Comparison of ENCODE assay signal across 11 mouse cellular contexts in genomic region chr8:123988605-123989038, GRCm38 (mm10). TPM values are rescaled to one million over a fixed set of nuclear protein-coding genes. Genes with fewer than 3 reads are reported as not detected.
DNase-seq lines count a peak whose midpoint lies in the region; ATAC-seq and TF ChIP-seq lines count a peak whose summit lies in the region.
"Had no signal": no experiment of that assay in that cellular context is flagged by ENCODE, and none has a peak within 500 bp of the region (broad histone marks: within the 10 kb centered on the region; RNA-seq: fewer than 3 reads in every experiment).

No protein-coding gene starts in this region.

- TF ChIP-seq EP300 in MEL (IDR thresholded peaks at IDR 0.05; ENCODE audit: low read depth in 1 of 2, low read length in 2 of 2) = peak; percentile 99 to 100

- H3K4me2 ChIP-seq in heart, embryonic 15.5 days = peak overlapping the region; percentile 1; the same call in 1 of the 2 replicates
- H3K4me2 ChIP-seq: midbrain, embryonic 12.5 days had no signal

- peaks cover 0 to 30% of the 10 kb centered on the region in 2 experiments; a peak in 2 of 4 replicates for H3K36me3 ChIP-seq in MEL (ENCODE audit: control insufficient read depth in 1 of 2, insufficient read depth in 2 of 2, low read length in 2 of 2)
- H3K36me3 ChIP-seq in heart, embryonic 15.5 days = no peaks in the 10 kb centered on the region
- H3K36me3 ChIP-seq: midbrain, embryonic 12.5 days had no signal

- DNase-seq in heart, adult 18-20 months = peak; percentile 23 to 47
- DNase-seq in heart, postnatal 25 days (ENCODE audit: low spot score) = no peak
- DNase-seq in MEL (ENCODE audit: low read depth, low spot score) = peak; percentile 99
- DNase-seq in layer of hippocampus, adult 9-10 months (ENCODE audit: low spot score) = no peak
- DNase-seq in right cerebral cortex, adult 18-20 months = no peak
- no peak for DNase-seq in thymus, postnatal 0 days (ENCODE audit: low spot score)
- DNase-seq: B cell, adult 2 months; gastrocnemius, adult 2 months had no signal

- no peaks in the 10 kb centered on the region for H3K79me2 ChIP-seq in MEL (ENCODE audit: control insufficient read depth, insufficient read depth, low read length, poor library complexity)

- no peaks in the 10 kb centered on the region for H3K27me3 ChIP-seq in MEL (ENCODE audit: control insufficient read depth in 1 of 2, insufficient read depth in 2 of 2, low read length in 2 of 2)
- H3K27me3 ChIP-seq in heart, embryonic 15.5 days = no peaks in the 10 kb centered on the region
- H3K27me3 ChIP-seq: midbrain, embryonic 12.5 days had no signal

- peak in 1 of 2 experiments; percentile 49; a peak in 1 of 4 replicates for TF ChIP-seq POLR2A in MEL (IDR thresholded peaks at IDR 0.05; ENCODE audit: control insufficient read depth in 1 of 2, insufficient read depth in 1 of 2, low read depth in 1 of 2, low read length in 2 of 2, poor library complexity in 1 of 2)

- H3K9ac ChIP-seq in MEL (ENCODE audit: control insufficient read depth, low read depth, low read length, poor library complexity, severe bottlenecking) = peak overlapping the region; percentile 53
- H3K9ac ChIP-seq in heart, embryonic 15.5 days = no peak overlapping the region
- H3K9ac ChIP-seq: midbrain, embryonic 12.5 days had no signal

- no peak for TF ChIP-seq RAD21 in MEL (IDR thresholded peaks at IDR 0.05; ENCODE audit: low read depth, low read length)

- intact Hi-C loops in heart, postnatal 25 days (cut with DNase I) = no loop called here

- ATAC-seq in heart, embryonic 15.5 days (replicated peaks; ENCODE audit: insufficient number of reproducible peaks, insufficient read depth, low FRiP score, low read depth) = peak; percentile 54; the same call in 1 of the 2 replicates
- ATAC-seq in megakaryocyte progenitor cell, adult 5-6 weeks (replicated peaks; ENCODE audit: poor library complexity) = peak; percentile 86

- no peak overlapping the region for H3K4me3 ChIP-seq in MEL (ENCODE audit: control insufficient read depth in 1 of 2, insufficient read depth in 1 of 2, low read depth in 2 of 2, low read length in 2 of 2)
- H3K4me3 ChIP-seq in heart, embryonic 15.5 days = no peak overlapping the region
- H3K4me3 ChIP-seq: gastrocnemius, adult 2 months; midbrain, embryonic 12.5 days had no signal

- peaks cover 20 to 33% of the 10 kb centered on the region in 2 experiments for H3K4me1 ChIP-seq in MEL (ENCODE audit: control insufficient read depth in 1 of 2, insufficient read depth in 2 of 2, low read length in 2 of 2)
- H3K4me1 ChIP-seq in heart, embryonic 15.5 days (replicated peaks) = peaks cover 23% of the 10 kb centered on the region
- H3K4me1 ChIP-seq: midbrain, embryonic 12.5 days had no signal

- H3K27ac ChIP-seq in MEL (ENCODE audit: control insufficient read depth, low read depth, low read length) = peak overlapping the region; percentile 95
- H3K27ac ChIP-seq in heart, embryonic 15.5 days = peak overlapping the region; percentile 33
- H3K27ac ChIP-seq: gastrocnemius, adult 2 months had no signal

- 25% methylated on average over 6 of the region's 6 CpGs for WGBS in heart, embryonic 15.5 days

- TF ChIP-seq CTCF in MEL (IDR thresholded peaks at IDR 0.05 in 2 of 3, conservative IDR thresholded peaks at IDR 0.05 in 1 of 3; ENCODE audit: control insufficient read depth in 1 of 3, insufficient read depth in 1 of 3, low read depth in 2 of 3, low read length in 3 of 3, poor library complexity in 1 of 3, severe bottlenecking in 1 of 3) = no peak

- H3K9me3 ChIP-seq in MEL (replicated peaks; ENCODE audit: insufficient read depth, low read length) = no peaks in the 10 kb centered on the region
- no peaks in the 10 kb centered on the region for H3K9me3 ChIP-seq in heart, embryonic 15.5 days (replicated peaks)
- H3K9me3 ChIP-seq: midbrain, embryonic 12.5 days had no signal

TF ChIP-seq in MEL, 35 proteins besides CTCF, POLR2A, EP300 and RAD21 (continues in another document):
- TF ChIP-seq RCOR1 (IDR thresholded peaks at IDR 0.05; ENCODE audit: low read depth, low read length) = peak; percentile 99
- TF ChIP-seq CHD1 (IDR thresholded peaks at IDR 0.05; ENCODE audit: low read depth, low read length) = no peak
- peak; percentile 75; the same call in 1 of the 2 replicates for TF ChIP-seq MAFK (IDR thresholded peaks at IDR 0.05; ENCODE audit: borderline replicate concordance, low read depth, low read length)
- peak; percentile 57 for TF ChIP-seq HCFC1 (IDR thresholded peaks at IDR 0.05; ENCODE audit: low read depth, low read length)
- peak; percentile 100 for TF ChIP-seq GATA1 (IDR thresholded peaks at IDR 0.05; ENCODE audit: low read depth, low read length)
- TF ChIP-seq MAX (IDR thresholded peaks at IDR 0.05; ENCODE audit: low read length) = peak; percentile 82
- no peak for TF ChIP-seq POLR2AphosphoS5 (IDR thresholded peaks at IDR 0.05; ENCODE audit: borderline replicate concordance, low read depth, low read length)
- TF ChIP-seq ELF1 (IDR thresholded peaks at IDR 0.05; ENCODE audit: low read depth, low read length) = 0 out of 2 replicates have a peak, but pooled peaks have one; percentile 57
- TF ChIP-seq MAZ (IDR thresholded peaks at IDR 0.05; ENCODE audit: low read depth, low read length) = peak; percentile 93
- TF ChIP-seq MEF2A (IDR thresholded peaks at IDR 0.05; ENCODE audit: extremely low read depth, insufficient replicate concordance, low read depth, low read length, poor library complexity, severe bottlenecking) = peak; percentile 68; the same call in 1 of the 2 replicates
- TF ChIP-seq TAL1 (IDR thresholded peaks at IDR 0.05; ENCODE audit: low read length) = peak; percentile 98
- no peak; the same call in 1 of the 2 replicates for TF ChIP-seq CHD2 (IDR thresholded peaks at IDR 0.05; ENCODE audit: low read length)
- TF ChIP-seq SIN3A (IDR thresholded peaks at IDR 0.05; ENCODE audit: low read length) = peak; percentile 99
- peak; percentile 95 for TF ChIP-seq BHLHE40 (IDR thresholded peaks at IDR 0.05; ENCODE audit: borderline replicate concordance, low read depth, low read length)
- no peak for TF ChIP-seq USF1 (IDR thresholded peaks at IDR 0.05; ENCODE audit: low read depth, low read length)
- no peak for TF ChIP-seq GABPA (IDR thresholded peaks at IDR 0.05; ENCODE audit: low read depth, low read length)
- peak; percentile 65; the same call in 1 of the 2 replicates for TF ChIP-seq TBP (IDR thresholded peaks at IDR 0.05; ENCODE audit: low read depth, low read length)
- TF ChIP-seq ZMIZ1 (IDR thresholded peaks at IDR 0.05; ENCODE audit: low read depth, low read length) = peak; percentile 88
- peak; percentile 69; the same call in 1 of the 2 replicates for TF ChIP-seq POLR2AphosphoS2 (IDR thresholded peaks at IDR 0.05; ENCODE audit: low read length)
- TF ChIP-seq ZKSCAN1 (IDR thresholded peaks at IDR 0.05; ENCODE audit: low read depth, low read length) = peak; percentile 97
- peak; percentile 10; the same call in 1 of the 2 replicates for TF ChIP-seq SMC3 (IDR thresholded peaks at IDR 0.05; ENCODE audit: low read depth, low read length)
- peak; percentile 53; the same call in 1 of the 2 replicates for TF ChIP-seq JUND (IDR thresholded peaks at IDR 0.05; ENCODE audit: low read depth, low read length)

RNA-seq across cellular contexts. Expression of gene Abcb10, which starts 5.7 kb away (rescaled TPM):
- 10 to 100 TPM; 43.3 to 52.1 TPM for total RNA-seq in heart, adult 18-20 months (2021)
- total RNA-seq in heart, postnatal 25 days (2021) = 10 to 100 TPM; 43.9 to 48.0 TPM
- total RNA-seq in MEL (2012; rRNA removed) = 26.1 and 37.8 TPM in 2 replicates
- 10 to 100 TPM; 32.6 to 33.7 TPM for polyA plus RNA-seq in MEL (2012; ENCODE audit: insufficient read depth in 1 of 2, insufficient read length in 2 of 2, low read depth in 1 of 2, low replicate concordance in 2 of 2, missing spikeins in 1 of 2)
- polyA plus RNA-seq in heart, embryonic 15.5 days (2015; fragmentation: Nextera tagmentation; extraction: Ambion mirVana) = 17.1 and 20.6 TPM in 2 replicates
- total RNA-seq in megakaryocyte progenitor cell, adult 5-6 weeks (2015) = 15.5 and 18.2 TPM in 2 replicates
- total RNA-seq in megakaryocyte progenitor cell, adult 5-6 weeks (2017) = 25.0 and 26.7 TPM in 2 replicates
- polyA plus RNA-seq in thymus, postnatal 0 days (2015; fragmentation: Nextera tagmentation; extraction: Ambion mirVana) = 4.1 and 4.4 TPM in 2 replicates

RNA-seq across cellular contexts. Expression of gene Taf5l, which starts 32.6 kb away (rescaled TPM):
- total RNA-seq in heart, adult 18-20 months (2021) = 10 to 100 TPM; 12.1 to 13.5 TPM
- 10 to 100 TPM; 15.0 TPM for total RNA-seq in heart, postnatal 25 days (2021)
- 85.9 and 86.3 TPM in 2 replicates for total RNA-seq in MEL (2012; rRNA removed)
- polyA plus RNA-seq in MEL (2012; ENCODE audit: insufficient read depth in 1 of 2, insufficient read length in 2 of 2, low read depth in 1 of 2, low replicate concordance in 2 of 2, missing spikeins in 1 of 2) = 10 to 100 TPM in 1 of 2 experiments, not detected in 1; 88.4 TPM
- 20.3 and 28.9 TPM in 2 replicates for polyA plus RNA-seq in heart, embryonic 15.5 days (2015; fragmentation: Nextera tagmentation; extraction: Ambion mirVana)
- total RNA-seq in megakaryocyte progenitor cell, adult 5-6 weeks (2015) = 30.5 and 32.8 TPM in 2 replicates
- total RNA-seq in megakaryocyte progenitor cell, adult 5-6 weeks (2017) = 32.8 and 34.4 TPM in 2 replicates
- 60.5 and 60.6 TPM in 2 replicates for polyA plus RNA-seq in thymus, postnatal 0 days (2015; fragmentation: Nextera tagmentation; extraction: Ambion mirVana)

RNA-seq across cellular contexts. Expression of gene Urb2, which starts 32.7 kb away (rescaled TPM):
- total RNA-seq in heart, adult 18-20 months (2021) = 1 to 10 TPM; 6.7 to 7.2 TPM
- total RNA-seq in heart, postnatal 25 days (2021) = 1 to 10 TPM; 5.4 to 6.1 TPM
- 39.7 and 40.1 TPM in 2 replicates for total RNA-seq in MEL (2012; rRNA removed)
- polyA plus RNA-seq in MEL (2012; ENCODE audit: insufficient read depth in 1 of 2, insufficient read length in 2 of 2, low read depth in 1 of 2, low replicate concordance in 2 of 2, missing spikeins in 1 of 2) = 10 to 100 TPM; 31.6 to 82.4 TPM
- polyA plus RNA-seq in heart, embryonic 15.5 days (2015; fragmentation: Nextera tagmentation; extraction: Ambion mirVana) = 2.3 and 3.5 TPM in 2 replicates
- total RNA-seq in megakaryocyte progenitor cell, adult 5-6 weeks (2015) = 25.5 and 29.6 TPM in 2 replicates
- 23.9 and 24.2 TPM in 2 replicates for total RNA-seq in megakaryocyte progenitor cell, adult 5-6 weeks (2017)
- polyA plus RNA-seq in thymus, postnatal 0 days (2015; fragmentation: Nextera tagmentation; extraction: Ambion mirVana) = 4.0 and 4.2 TPM in 2 replicates

RNA-seq across cellular contexts. Expression of gene Nup133, which starts 39.6 kb away (rescaled TPM):
- 10 to 100 TPM; 10.9 to 11.0 TPM for total RNA-seq in heart, adult 18-20 months (2021)
- 10 to 100 TPM in 1 of 2 experiments, 1 to 10 TPM in 1; 9.2 to 11.9 TPM for total RNA-seq in heart, postnatal 25 days (2021)
- total RNA-seq in MEL (2012; rRNA removed) = 44.8 and 49.6 TPM in 2 replicates
- 10 to 100 TPM; 58.0 to 58.1 TPM for polyA plus RNA-seq in MEL (2012; ENCODE audit: insufficient read depth in 1 of 2, insufficient read length in 2 of 2, low read depth in 1 of 2, low replicate concordance in 2 of 2, missing spikeins in 1 of 2)
- polyA plus RNA-seq in heart, embryonic 15.5 days (2015; fragmentation: Nextera tagmentation; extraction: Ambion mirVana) = 21.1 and 25.4 TPM in 2 replicates
- 27.8 and 28.7 TPM in 2 replicates for total RNA-seq in megakaryocyte progenitor cell, adult 5-6 weeks (2015)
- total RNA-seq in megakaryocyte progenitor cell, adult 5-6 weeks (2017) = 28.2 and 33.0 TPM in 2 replicates
- polyA plus RNA-seq in thymus, postnatal 0 days (2015; fragmentation: Nextera tagmentation; extraction: Ambion mirVana) = 25.4 and 26.2 TPM in 2 replicates

Comparison
In these comparisons a context has a peak if more than half of its experiments do, and no peak if none do; other contexts are left out.
1. DNase-seq: peak in heart, adult 18-20 months (2 of 2) and MEL (single experiment); none in heart, postnatal 25 days (single experiment), layer of hippocampus, adult 9-10 months (single experiment), right cerebral cortex, adult 18-20 months (single experiment) and thymus, postnatal 0 days (single experiment).